Mouse (Mus musculus) bone marrow, adult 2 months (tissue): Measurements from ENCODE around the gene Msrb1. TPM values are rescaled to one million over a fixed set of nuclear protein-coding genes. Genes with fewer than 3 reads are reported as not detected.
"Not testable (repeated sequence)": the region's sequence is repeated elsewhere in the genome, so short reads cannot be mapped to it uniquely, and the experiment has no call there.

ENCODE experiments used
- H3K27ac ChIP-seq: fragments of 200-500 bp; 2 replicates; pipeline ENCODE4 v1.5.1; 2012; ENCODE audit warnings: low read depth, mild to moderate bottlenecking, control low read depth, inconsistent platforms, low read length; ENCODE audit not compliant: control insufficient read depth, poor library complexity, insufficient read depth
- H3K4me1 ChIP-seq: fragments of 200-500 bp; 2 replicates; pipeline ENCODE4 v1.6.1; 2011; ENCODE audit warnings: low read length; ENCODE audit not compliant: control insufficient read depth, insufficient read depth
- H3K4me3 ChIP-seq: fragments of 200-500 bp; replicated peaks from 2 replicates; pipeline ENCODE3; 2011; ENCODE audit warnings: mild to moderate bottlenecking, low read depth, low read length, control low read depth; ENCODE audit not compliant: control insufficient read depth
- CTCF ChIP-seq: fragments of 200-500 bp; IDR thresholded peaks from 2 replicates; pipeline ENCODE4 v1.5.1; 2011; ENCODE audit warnings: low read length, control low read depth; ENCODE audit not compliant: control insufficient read depth, insufficient read depth
- POLR2A ChIP-seq: fragments of 200-500 bp; IDR thresholded peaks from 2 replicates; pipeline ENCODE4 v1.6.1; 2011; ENCODE audit warnings: low read depth, mild to moderate bottlenecking, control low read depth, low read length, borderline replicate concordance; ENCODE audit not compliant: control insufficient read depth
- WGBS: fragments of 180-500 bp; shearing (Covaris S2); methylation state at CpG from one replicate; pipeline ENCODE4 v1.1.7; 2018; 5-methylcytosine and 5-hydroxymethylcytosine counted together
- polyA plus RNA-seq: library from polyadenylated mRNA; stranded (reverse); fragments of >200 nt; gene quantifications from 2 replicates; pipeline ENCODE4 v1.2.4, GENCODE M21; 2011; ENCODE audit warnings: low replicate concordance; ENCODE audit not compliant: missing spikeins, insufficient read depth, insufficient read length

Msrb1 gene
- polyA plus RNA-seq, 1 experiment, result 309 TPM

GRCm38 (mm10) chr17:24715556-24715955 is 20.9 kb upstream of the Msrb1 start:
- no peak overlapping the region for H3K27ac ChIP-seq
- WGBS, result 90% methylated on average over 6 of the region's 6 CpGs
- no peaks in the 10 kb centered on the region for H3K4me1 ChIP-seq
- no peak overlapping the region for H3K4me3 ChIP-seq
- TF ChIP-seq POLR2A (no peak), CTCF (no peak)

GRCm38 (mm10) chr17:24716166-24716682 is 20.2 kb upstream of the Msrb1 start:
- no peak overlapping the region for H3K4me3 ChIP-seq
- no peak for TF ChIP-seq CTCF
- no peak for TF ChIP-seq POLR2A

GRCm38 (mm10) chr17:24717943-24718342 is 18.5 kb upstream of the Msrb1 start, which contains the start of the genes Rnf151 and Rps2:
Rnf151 (minus strand) TSS chr17:24718063.
Rps2 (plus strand) TSS chr17:24718116.
- TF ChIP-seq CTCF, result no peak
- no peak for TF ChIP-seq POLR2A
- no peak within 1 kb of the TSS for H3K27ac ChIP-seq

More at GRCm38 (mm10) chr17:24716166-24716682, 20.2 kb upstream of the Msrb1 start:
- no peaks in the 10 kb centered on the region for H3K4me1 ChIP-seq
- 93% methylated on average over 15 of the region's 15 CpGs for WGBS
- H3K27ac ChIP-seq, result no peak overlapping the region

GRCm38 (mm10) chr17:24718938-24719337 is 17.5 kb upstream of the Msrb1 start:
- not testable (repeated sequence) for H3K4me1 ChIP-seq, H3K27ac ChIP-seq, H3K4me3 ChIP-seq
- 65% methylated on average over 5 of the region's 5 CpGs for WGBS

More at GRCm38 (mm10) chr17:24717943-24718342, 18.5 kb upstream of the Msrb1 start, which contains the start of the genes Rnf151 and Rps2:
- WGBS, result 81% methylated on average over 4 of the region's 4 CpGs
- H3K4me3 ChIP-seq, result no peak within 1 kb of the TSS
- H3K4me1 ChIP-seq, result no peaks in the 10 kb centered on the region

GRCm38 (mm10) chr17:24719494-24720222 is 16.8 kb upstream of the Msrb1 start:
- TF ChIP-seq CTCF (no peak), POLR2A (peak; percentile 94; the same call in 1 of the 2 replicates)
- Histone ChIP-seq H3K27ac (peak overlapping the region; percentile 72), H3K4me3 (peak overlapping the region; percentile 77), H3K4me1 (no peaks in the 10 kb centered on the region; the same call in 1 of the 2 replicates)
- WGBS, result under 1% methylated on average over 61 of the region's 61 CpGs

GRCm38 (mm10) chr17:24720616-24721015 is 15.8 kb upstream of the Msrb1 start:
- 2% methylated on average over 11 of the region's 11 CpGs for WGBS
- peak overlapping the region; percentile 48 for H3K4me3 ChIP-seq
- H3K27ac ChIP-seq, H3K4me1 ChIP-seq: not testable (repeated sequence)

GRCm38 (mm10) chr17:24721383-24721955 is 15.0 kb upstream of the Msrb1 start:
- not testable (repeated sequence) for H3K4me1 ChIP-seq, H3K27ac ChIP-seq
- H3K4me3 ChIP-seq, result peak overlapping the region; percentile 13
- WGBS, result 46% methylated on average over 7 of the region's 7 CpGs

GRCm38 (mm10) chr17:24722220-24722924 is 14.1 kb upstream of the Msrb1 start:
- no peak for TF ChIP-seq CTCF
- TF ChIP-seq POLR2A, result no peak
- Histone ChIP-seq H3K4me3 (no peak overlapping the region), H3K4me1 (no peaks in the 10 kb centered on the region; the same call in 1 of the 2 replicates), H3K27ac (no peak overlapping the region)
- WGBS, result 64% methylated on average over 13 of the region's 13 CpGs
